Mouse (Mus musculus) midbrain, postnatal 0 days (tissue): ENCODE results near the gene Itgb7. TPM values are rescaled to one million over a fixed set of nuclear protein-coding genes. Genes with fewer than 3 reads are reported as not detected.
A peak's percentile ranks its signal among the peaks of the same experiment; 100 is the strongest.

Source experiments
- ATAC-seq: fragments of 200-750 bp; cut with Nextera tagmentation; 2 replicates; pipeline ENCODE4 v1.8.0; 2017; ENCODE audit warnings: moderate number of reproducible peaks, mild to moderate bottlenecking, moderate TSS enrichment, moderate library complexity; ENCODE audit not compliant: low FRiP score
- DNase-seq: peaks from one replicate; pipeline ENCODE4 v3.0.0-alpha.2; 2015; ENCODE audit warnings: low spot score
- H3K27ac ChIP-seq: fragments of 300-500 bp; sonication (generic); 2 replicates; pipeline ENCODE4 v1.5.1; 2014; ENCODE audit warnings: low read depth, mild to moderate bottlenecking, low read length, mixed read lengths
- H3K27me3 ChIP-seq: fragments of 300-500 bp; sonication (generic); 2 replicates; pipeline ENCODE4 v1.6.1; 2014; ENCODE audit warnings: low read length, control low read depth, mixed read lengths; ENCODE audit not compliant: insufficient read depth
- H3K36me3 ChIP-seq: fragments of 300-500 bp; sonication (generic); 2 replicates; pipeline ENCODE4 v1.6.1; 2014; ENCODE audit warnings: low read length, control low read depth, mixed read lengths; ENCODE audit not compliant: insufficient read depth
- H3K4me1 ChIP-seq: fragments of 300-500 bp; sonication (generic); 2 replicates; pipeline ENCODE4 v1.6.1; 2014; ENCODE audit warnings: mild to moderate bottlenecking, control low read depth, antibody characterized with exemption, low read length, mixed read lengths; ENCODE audit not compliant: insufficient read depth
- H3K4me2 ChIP-seq: fragments of 300-500 bp; sonication (generic); 2 replicates; pipeline ENCODE4 v1.6.1; 2014; ENCODE audit warnings: low read depth, mild to moderate bottlenecking, low read length, mixed read lengths; ENCODE audit not compliant: poor library complexity, severe bottlenecking
- H3K4me3 ChIP-seq: fragments of 300-500 bp; sonication (generic); 2 replicates; pipeline ENCODE4 v1.5.1; 2014; ENCODE audit warnings: low read depth, mild to moderate bottlenecking, low read length, moderate library complexity
- H3K9ac ChIP-seq: fragments of 300-500 bp; sonication (generic); replicated peaks from 2 replicates; pipeline ENCODE4 v1.6.1; 2014; ENCODE audit warnings: mild to moderate bottlenecking, low read length, moderate library complexity, mixed read lengths; ENCODE audit not compliant: poor library complexity, severe bottlenecking
- H3K9me3 ChIP-seq: fragments of 300-500 bp; sonication (generic); 2 replicates; pipeline ENCODE4 v1.6.1; 2016; ENCODE audit warnings: low read length, control low read depth
- CTCF ChIP-seq: IDR thresholded peaks from 2 replicates; pipeline ENCODE4 v1.5.1; 2016; ENCODE audit warnings: antibody characterized with exemption, mild to moderate bottlenecking
- WGBS: fragments of 180-500 bp; shearing (Covaris S2); extraction: QIAGEN DNeasy Blood & Tissue Kit; methylation state at CpG from one replicate; pipeline ENCODE4 v1.1.7; 2014; 5-methylcytosine and 5-hydroxymethylcytosine counted together
- polyA plus RNA-seq: library from polyadenylated mRNA; unstranded; fragments of >200 nt; fragmentation: Nextera tagmentation; extraction: Ambion mirVana; gene quantifications from 2 replicates; pipeline ENCODE4 v1.2.1, GENCODE M21; 2015
- total RNA-seq: library from RNA; depleted of rRNA; stranded (reverse); fragments of >200 nt; gene quantifications from 2 replicates; pipeline ENCODE4 v1.2.3, GENCODE M21; 2014

Itgb7 gene
- total and polyA plus RNA-seq, 2 experiments from 2014 or later: 0.88 to 1.2 TPM

DNA sequence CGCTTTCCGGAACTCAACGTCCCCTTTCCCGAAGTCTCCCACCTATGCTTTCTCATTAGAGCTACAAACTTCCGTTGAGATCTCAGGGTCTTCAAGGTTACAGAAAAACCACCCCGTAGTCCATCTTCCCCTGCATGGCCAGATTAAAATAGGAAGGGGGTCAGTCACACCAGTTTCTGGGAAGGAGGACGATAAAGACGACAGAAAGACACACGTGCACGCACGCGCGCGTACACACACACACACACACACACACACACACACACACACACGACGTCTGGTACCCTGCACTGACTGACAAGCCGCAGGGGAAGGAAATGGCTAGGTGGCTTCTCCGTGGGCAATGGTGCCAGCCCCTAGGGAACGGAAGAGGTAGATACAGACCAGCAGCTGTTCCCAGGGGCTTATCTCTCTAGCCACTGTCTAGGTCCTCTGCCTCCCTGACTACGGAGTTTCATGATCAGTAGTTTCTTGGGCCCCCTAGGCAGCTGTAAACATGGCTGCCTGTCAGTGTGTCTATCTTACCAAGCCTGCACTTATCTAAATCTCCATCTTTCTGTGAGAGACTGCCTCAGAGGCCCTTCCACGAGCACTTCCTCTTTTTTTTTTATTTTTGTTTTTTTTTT, 6.6 kb downstream of the Itgb7 start:
- TF ChIP-seq CTCF: no peak
- DNase-seq: no peak
- peaks cover 12% of the 10 kb centered on the region for H3K27me3 ChIP-seq
- no peak overlapping the region for H3K27ac ChIP-seq
- H3K36me3 ChIP-seq: no peaks in the 10 kb centered on the region
- peak overlapping the region; percentile 60 for H3K4me2 ChIP-seq
- peak overlapping the region; percentile 3; the same call in 1 of the 2 replicates for H3K9ac ChIP-seq
- ATAC-seq: no peak
- peak overlapping the region; percentile 29 for H3K4me3 ChIP-seq
- 21% methylated on average over 18 of the region's 21 CpGs for WGBS
- H3K9me3 ChIP-seq: no peaks in the 10 kb centered on the region
- H3K4me1 ChIP-seq: no peaks in the 10 kb centered on the region

DNA sequence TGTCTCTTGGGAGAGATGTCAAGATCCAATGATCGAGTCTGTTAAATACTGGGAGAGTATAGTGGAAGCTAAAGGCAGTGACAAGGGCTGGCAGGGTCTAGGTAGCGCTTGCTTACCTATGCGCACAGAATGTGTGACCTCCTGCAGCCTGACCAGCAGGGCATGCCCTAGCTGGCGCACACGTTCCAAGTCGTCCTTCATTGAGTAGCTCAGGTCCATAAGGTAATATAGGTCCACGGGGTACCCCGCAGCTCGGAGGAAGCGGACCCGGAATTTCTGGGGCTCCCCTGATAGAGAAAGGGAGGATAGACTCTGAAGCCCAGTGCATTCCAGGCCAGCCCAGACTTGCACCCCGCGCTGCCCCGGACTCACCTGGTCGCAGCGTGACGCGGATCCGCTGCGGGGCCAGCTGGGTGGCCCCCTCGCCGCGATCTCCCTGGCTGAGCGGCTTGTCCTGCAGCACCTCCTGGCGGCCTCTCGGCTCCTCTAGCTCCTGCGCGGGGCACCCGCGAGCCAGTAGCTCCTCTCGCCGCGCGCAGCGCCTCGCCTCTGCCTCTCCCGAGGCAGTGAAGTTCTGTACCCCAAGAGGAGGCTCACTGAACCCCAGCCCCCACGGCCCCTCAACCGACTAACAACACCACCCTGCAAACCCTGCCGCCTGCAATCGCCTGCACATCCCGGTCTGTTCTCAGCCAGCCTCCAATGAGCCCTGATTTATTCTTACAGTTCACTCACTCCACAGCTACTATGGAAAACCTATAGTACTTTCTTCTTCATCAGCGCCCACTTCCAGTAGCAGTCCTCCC, 7.4 kb downstream of the Itgb7 start:
- H3K4me2 ChIP-seq: peak overlapping the region; percentile 60
- no peaks in the 10 kb centered on the region for H3K4me1 ChIP-seq
- no peak overlapping the region for H3K27ac ChIP-seq
- DNase-seq: peak; percentile 81
- TF ChIP-seq CTCF: peak; percentile 81
- H3K36me3 ChIP-seq: no peaks in the 10 kb centered on the region
- peak overlapping the region; percentile 3 for H3K9ac ChIP-seq
- ATAC-seq: peak; percentile 78
- H3K9me3 ChIP-seq: no peaks in the 10 kb centered on the region
- peaks cover 12% of the 10 kb centered on the region for H3K27me3 ChIP-seq
- WGBS: 4% methylated on average over 42 of the region's 43 CpGs
- H3K4me3 ChIP-seq: peak overlapping the region; percentile 29

DNA sequence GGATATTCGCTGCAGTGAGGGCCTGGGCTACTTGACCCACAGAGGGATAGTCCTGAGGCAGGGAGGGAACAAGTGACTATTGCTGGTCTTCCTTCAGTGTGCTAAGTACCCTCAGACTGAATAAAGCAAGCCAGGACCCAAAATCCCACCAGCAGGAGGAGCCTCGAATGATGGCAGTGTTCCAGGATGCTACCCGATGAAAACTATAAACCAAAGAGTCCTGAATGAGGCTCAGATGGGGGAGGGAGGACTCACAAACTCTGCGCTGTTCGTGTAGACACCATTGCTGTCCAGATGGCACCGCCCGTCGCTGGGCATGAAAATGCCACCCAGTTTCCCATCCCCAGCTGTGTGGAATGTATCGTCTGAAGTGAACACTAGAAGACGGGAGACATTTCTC, 9.4 kb downstream of the Itgb7 start:
- TF ChIP-seq CTCF: peak; percentile 40
- Histone ChIP-seq H3K9me3 (no peaks in the 10 kb centered on the region), H3K4me2 (no peak overlapping the region), H3K27me3 (peaks cover 12% of the 10 kb centered on the region), H3K36me3 (peaks cover 4% of the 10 kb centered on the region; the same call in 1 of the 2 replicates), H3K9ac (no peak overlapping the region), H3K27ac (no peak overlapping the region), H3K4me1 (no peaks in the 10 kb centered on the region), H3K4me3 (no peak overlapping the region)
- peak; percentile 37 for DNase-seq
- 59% methylated on average over 10 of the region's 10 CpGs for WGBS
- ATAC-seq: no peak

DNA sequence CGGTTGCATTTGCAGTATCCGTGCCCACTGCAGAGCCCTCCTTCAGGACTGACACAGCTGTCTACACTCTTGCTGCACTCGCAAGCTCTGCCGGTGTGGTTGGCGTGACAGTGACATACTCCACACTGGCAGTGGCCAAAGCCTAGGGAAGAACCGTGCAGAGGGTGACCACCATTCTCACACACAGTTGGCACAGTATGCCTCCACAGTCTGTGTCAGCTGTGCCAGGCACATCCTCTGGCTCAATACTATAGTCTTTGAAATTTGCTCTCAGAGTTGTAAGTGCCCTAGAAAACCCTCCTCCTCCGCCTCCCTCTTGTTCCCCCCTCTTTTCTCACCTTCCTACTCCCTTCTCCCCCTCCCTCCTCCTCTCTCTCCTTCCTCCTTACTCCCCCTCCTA, 14.4 kb downstream of the Itgb7 start:
- 88% methylated on average over 7 of the region's 7 CpGs for WGBS
- no peak for TF ChIP-seq CTCF
- DNase-seq (no peak), ATAC-seq (no peak)
- Histone ChIP-seq H3K4me3 (no peak overlapping the region), H3K4me2 (no peak overlapping the region), H3K4me1 (no peaks in the 10 kb centered on the region), H3K9ac (no peak overlapping the region), H3K9me3 (no peaks in the 10 kb centered on the region), H3K27me3 (no peaks in the 10 kb centered on the region), H3K36me3 (peaks cover 39% of the 10 kb centered on the region), H3K27ac (no peak overlapping the region)

DNA sequence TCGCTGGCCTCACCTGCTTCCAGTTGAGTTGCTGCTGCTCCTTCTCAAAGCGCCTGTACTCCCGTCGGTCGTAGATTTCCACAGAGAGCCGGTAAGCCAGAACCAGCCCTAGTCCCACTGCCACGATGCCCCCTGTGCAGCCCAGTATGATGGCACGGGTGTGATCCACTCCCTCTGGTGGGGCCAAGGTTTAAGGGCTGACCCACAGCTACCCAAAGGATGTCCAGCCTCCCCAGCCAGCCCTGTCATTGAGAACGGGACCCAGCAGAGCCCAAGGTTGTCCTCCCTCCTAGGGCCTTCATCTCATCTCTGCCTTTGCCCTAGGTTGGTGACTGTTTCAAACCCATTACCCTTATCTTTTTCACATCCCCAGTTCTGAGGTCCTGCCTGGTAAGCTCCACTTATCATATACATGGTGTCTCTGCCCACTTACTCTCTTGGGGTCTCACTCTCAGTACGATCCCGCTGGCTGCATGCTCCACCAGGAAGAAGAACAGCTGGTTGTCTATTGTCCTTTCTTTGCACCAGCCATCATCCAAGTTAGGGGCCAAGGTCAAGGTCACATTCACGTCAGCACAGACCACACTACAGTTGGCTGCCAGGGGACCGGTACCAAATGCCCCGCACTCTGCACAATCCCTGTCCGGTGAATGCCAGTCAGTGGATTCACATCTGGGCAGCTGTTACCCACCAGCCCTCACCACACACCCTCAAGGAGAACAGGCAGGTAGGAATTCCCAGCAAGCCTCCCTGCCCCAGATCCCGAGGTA, 15.1 kb downstream of the Itgb7 start:
- H3K9me3 ChIP-seq: no peaks in the 10 kb centered on the region
- H3K9ac ChIP-seq: no peak overlapping the region
- H3K4me2 ChIP-seq: no peak overlapping the region
- no peaks in the 10 kb centered on the region for H3K27me3 ChIP-seq
- H3K4me3 ChIP-seq: no peak overlapping the region
- no peaks in the 10 kb centered on the region for H3K4me1 ChIP-seq
- 83% methylated on average over 16 of the region's 16 CpGs for WGBS
- peaks cover 46% of the 10 kb centered on the region for H3K36me3 ChIP-seq
- ATAC-seq (no peak), DNase-seq (no peak)
- no peak overlapping the region for H3K27ac ChIP-seq
- TF ChIP-seq CTCF: no peak
